Mouse (Mus musculus) embryonic facial prominence, embryonic 14.5 days (tissue): Measurements from ENCODE around the gene Tmem208. TPM values are rescaled to one million over a fixed set of nuclear protein-coding genes. Genes with fewer than 3 reads are reported as not detected.
A peak's percentile ranks its signal among the peaks of the same experiment; 100 is the strongest.

Experiments used
- ATAC-seq: fragments of 200-750 bp; cut with Nextera tagmentation; 2 replicates; pipeline ENCODE4 v1.8.0; 2017; ENCODE audit warnings: low read depth, moderate number of reproducible peaks, moderate TSS enrichment
- DNase-seq: peaks from one replicate; pipeline ENCODE4 v3.0.0-alpha.2; 2015; ENCODE audit warnings: low spot score
- H3K27ac ChIP-seq: fragments of 300-500 bp; sonication (generic); replicated peaks from 2 replicates; pipeline ENCODE4 v1.5.1; 2014; ENCODE audit warnings: low read depth, mild to moderate bottlenecking, low read length, moderate library complexity
- H3K27me3 ChIP-seq: fragments of 300-500 bp; sonication (generic); replicated peaks from 2 replicates; pipeline ENCODE4 v1.6.1; 2014; ENCODE audit warnings: low read length; ENCODE audit not compliant: control insufficient read depth, insufficient read depth
- H3K36me3 ChIP-seq: fragments of 300-500 bp; sonication (generic); 2 replicates; pipeline ENCODE4 v1.6.1; 2014; ENCODE audit warnings: low read length, mixed read lengths; ENCODE audit not compliant: control insufficient read depth, insufficient read depth
- H3K4me1 ChIP-seq: fragments of 300-500 bp; sonication (generic); 2 replicates; pipeline ENCODE4 v1.6.1; 2014; ENCODE audit warnings: antibody characterized with exemption, low read length; ENCODE audit not compliant: control insufficient read depth, insufficient read depth
- H3K4me2 ChIP-seq: fragments of 300-500 bp; sonication (generic); 2 replicates; pipeline ENCODE4 v1.6.1; 2014; ENCODE audit warnings: low read depth, mild to moderate bottlenecking, low read length, moderate library complexity, mixed read lengths
- H3K4me3 ChIP-seq: fragments of 300-500 bp; sonication (generic); 2 replicates; pipeline ENCODE4 v1.5.1; 2014; ENCODE audit warnings: low read depth, mild to moderate bottlenecking, low read length
- H3K9ac ChIP-seq: fragments of 300-500 bp; sonication (generic); 2 replicates; pipeline ENCODE4 v1.6.1; 2014; ENCODE audit warnings: low read depth, mild to moderate bottlenecking, low read length, moderate library complexity, mixed read lengths
- H3K9me3 ChIP-seq: fragments of 300-500 bp; sonication (generic); 2 replicates; pipeline ENCODE4 v1.6.1; 2016; ENCODE audit warnings: low read length; ENCODE audit not compliant: control insufficient read depth
- WGBS: fragments of 180-500 bp; shearing (Covaris S2); extraction: QIAGEN DNeasy Blood & Tissue Kit; methylation state at CpG from one replicate; pipeline ENCODE4 v1.1.7; 2014; 5-methylcytosine and 5-hydroxymethylcytosine counted together
- microRNA counts: library from miRNA; unstranded; fragments of <30 nt; microRNA quantifications from one replicate; lab custom pipeline; 2017
- microRNA-seq: library from miRNA; unstranded; fragments of <30 nt; microRNA quantifications from one replicate; pipeline ENCODE4, GENCODE M21; 2016; ENCODE audit warnings: borderline number of aligned reads
- polyA plus RNA-seq: library from polyadenylated mRNA; unstranded; fragments of >200 nt; fragmentation: Nextera tagmentation; extraction: Ambion mirVana; gene quantifications from 2 replicates; pipeline ENCODE4 v1.2.1, GENCODE M21; 2014

Tmem208 gene
- polyA plus RNA-seq, 1 experiment from 2014 or later = 132 TPM

DNA sequence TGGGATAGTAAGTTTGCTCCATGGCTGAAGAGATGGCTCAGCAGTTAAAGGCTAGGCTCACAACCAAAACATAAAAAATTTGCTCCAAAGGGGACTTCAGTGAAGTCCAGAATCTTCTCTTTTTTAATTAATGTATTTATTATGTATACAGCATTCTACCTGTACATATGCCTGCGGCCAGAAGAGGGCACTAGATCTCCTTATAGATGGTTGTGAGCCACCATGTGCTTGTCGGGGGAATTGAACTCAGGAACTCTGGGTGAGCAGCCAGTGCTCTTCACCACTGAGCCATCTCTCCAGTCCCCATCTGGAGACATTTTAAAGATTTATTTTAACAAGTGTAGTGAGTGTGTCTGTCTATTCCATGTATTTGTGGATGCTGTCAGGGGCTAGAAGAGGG is 41.0 kb downstream of the Tmem208 start:
- peaks cover 21% of the 10 kb centered on the region for H3K36me3 ChIP-seq
- H3K27me3 ChIP-seq = no peaks in the 10 kb centered on the region
- 63% methylated on average over 2 of the region's 2 CpGs for WGBS
- peaks cover 3% of the 10 kb centered on the region; the same call in 1 of the 2 replicates for H3K9me3 ChIP-seq
- DNase-seq = no peak
- H3K4me2 ChIP-seq = no peak overlapping the region
- no peak overlapping the region for H3K9ac ChIP-seq
- no peak overlapping the region for H3K27ac ChIP-seq
- no peak for ATAC-seq
- no peaks in the 10 kb centered on the region for H3K4me1 ChIP-seq
- no peak overlapping the region for H3K4me3 ChIP-seq

- H3K27me3 ChIP-seq = no peaks in the 10 kb centered on the region
- DNase-seq (no peak), ATAC-seq (no peak)
- no peak overlapping the region for H3K4me3 ChIP-seq
- peaks cover 9% of the 10 kb centered on the region; the same call in 1 of the 2 replicates for H3K36me3 ChIP-seq
- no peak overlapping the region for H3K4me2 ChIP-seq
- no peak overlapping the region for H3K27ac ChIP-seq
- 71% methylated on average over 9 of the region's 9 CpGs for WGBS
- H3K9me3 ChIP-seq = no peaks in the 10 kb centered on the region
- no peak overlapping the region for H3K9ac ChIP-seq
- no peaks in the 10 kb centered on the region for H3K4me1 ChIP-seq
Observed at GRCm38 (mm10) chr8:105372473-105372872, 46.3 kb downstream of the Tmem208 start.

DNA sequence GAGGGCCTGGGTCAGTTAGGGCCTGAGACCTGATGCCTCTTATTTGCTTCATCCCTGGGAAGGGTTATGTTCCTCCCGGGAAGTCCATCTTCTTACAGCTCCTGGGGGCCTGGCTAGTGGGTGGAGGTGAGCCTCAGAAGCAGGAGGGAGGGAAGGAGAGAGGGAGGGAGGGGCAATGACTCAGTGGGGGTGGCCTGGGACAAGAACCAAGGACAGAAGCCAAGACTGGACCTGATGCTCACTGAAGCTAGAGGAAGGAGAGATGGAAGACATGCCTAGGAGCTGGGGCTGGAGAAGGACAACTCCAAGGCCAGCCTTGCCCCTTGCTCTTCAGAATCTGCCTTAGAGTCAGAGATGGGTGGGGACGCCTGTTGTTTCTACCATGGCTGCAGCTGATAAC is 46.9 kb downstream of the Tmem208 start, which contains the start of gene Plekhg4:
Gene Plekhg4, plus strand, starts transcription at position 243 of the 400 bp plus-strand sequence.
- ATAC-seq (no peak), DNase-seq (no peak)
- no peaks in the 10 kb centered on the region for H3K4me1 ChIP-seq
- peak within 1 kb of the TSS; percentile 43 for H3K4me2 ChIP-seq
- H3K36me3 ChIP-seq = peaks cover 6% of the 10 kb centered on the region; the same call in 1 of the 2 replicates
- no peak within 1 kb of the TSS for H3K27ac ChIP-seq
- no peak within 1 kb of the TSS for H3K4me3 ChIP-seq
- 56% methylated on average over 2 of the region's 2 CpGs for WGBS
- no peak within 1 kb of the TSS for H3K9ac ChIP-seq
- no peaks in the 10 kb centered on the region for H3K9me3 ChIP-seq
- H3K27me3 ChIP-seq = no peaks in the 10 kb centered on the region

GRCm38 (mm10) chr8:105374513-105374966 is 48.4 kb downstream of the Tmem208 start:
- no peaks in the 10 kb centered on the region for H3K27me3 ChIP-seq
- H3K4me2 ChIP-seq = peak overlapping the region; percentile 43
- H3K4me1 ChIP-seq = peaks cover 7% of the 10 kb centered on the region
- H3K9me3 ChIP-seq = no peaks in the 10 kb centered on the region
- H3K27ac ChIP-seq = no peak overlapping the region
- peak; percentile 33 for DNase-seq
- peak overlapping the region; percentile 20 for H3K9ac ChIP-seq
- H3K4me3 ChIP-seq = peak overlapping the region; percentile 18
- peak; percentile 11; the same call in 1 of the 2 replicates for ATAC-seq
- H3K36me3 ChIP-seq = no peaks in the 10 kb centered on the region
- WGBS = 36% methylated on average over 27 of the region's 33 CpGs

GRCm38 (mm10) chr8:105378673-105379072 is 52.5 kb downstream of the Tmem208 start:
- H3K9me3 ChIP-seq = no peaks in the 10 kb centered on the region
- H3K4me1 ChIP-seq = peaks cover 12% of the 10 kb centered on the region
- DNase-seq (peak; percentile 58), ATAC-seq (peak; percentile 53)
- no peaks in the 10 kb centered on the region for H3K27me3 ChIP-seq
- H3K27ac ChIP-seq = peak overlapping the region; percentile 29; the same call in 1 of the 2 replicates
- H3K9ac ChIP-seq = no peak overlapping the region
- WGBS = 48% methylated on average over 18 of the region's 19 CpGs
- no peak overlapping the region for H3K4me3 ChIP-seq
- no peaks in the 10 kb centered on the region for H3K36me3 ChIP-seq
- no peak overlapping the region for H3K4me2 ChIP-seq

GRCm38 (mm10) chr8:105380308-105380707 is 54.2 kb downstream of the Tmem208 start:
- Histone ChIP-seq H3K27ac (no peak overlapping the region), H3K9ac (no peak overlapping the region; the same call in 1 of the 2 replicates), H3K4me3 (no peak overlapping the region), H3K36me3 (no peaks in the 10 kb centered on the region), H3K27me3 (no peaks in the 10 kb centered on the region), H3K4me2 (no peak overlapping the region), H3K4me1 (peaks cover 12% of the 10 kb centered on the region), H3K9me3 (no peaks in the 10 kb centered on the region)
- 77% methylated on average over 11 of the region's 12 CpGs for WGBS
- no peak for DNase-seq
- no peak for ATAC-seq

DNA sequence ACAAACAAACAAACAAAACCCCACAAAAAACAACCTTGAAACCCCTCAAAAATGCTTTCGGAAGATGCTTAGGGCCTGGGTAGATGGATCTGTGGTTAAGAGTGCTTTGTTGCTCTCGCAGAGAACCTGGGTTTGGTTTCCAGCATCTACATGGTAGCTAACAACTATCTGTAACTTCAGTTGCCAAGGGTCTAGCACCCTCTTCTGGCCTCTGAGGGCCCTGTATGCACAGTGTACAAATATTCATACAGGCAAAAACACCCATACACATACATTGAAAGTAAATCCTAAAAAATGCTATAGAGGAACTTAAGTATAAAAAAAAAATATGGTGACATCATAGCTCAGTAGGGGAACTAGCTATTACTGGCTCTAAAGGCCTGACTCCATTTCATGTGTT is 57.9 kb downstream of the Tmem208 start:
- H3K9ac ChIP-seq = no peak overlapping the region
- H3K27me3 ChIP-seq = no peaks in the 10 kb centered on the region
- H3K4me1 ChIP-seq = peaks cover 8% of the 10 kb centered on the region; the same call in 1 of the 2 replicates
- 94% methylated on average over 2 of the region's 2 CpGs for WGBS
- no peak overlapping the region for H3K4me2 ChIP-seq
- H3K9me3 ChIP-seq = no peaks in the 10 kb centered on the region
- H3K27ac ChIP-seq = no peak overlapping the region
- H3K36me3 ChIP-seq = no peaks in the 10 kb centered on the region
- H3K4me3 ChIP-seq = no peak overlapping the region
- DNase-seq (no peak), ATAC-seq (no peak)

MicroRNAs within 50 kb of the gene (microRNA counts, 519-probe panel; counts per million panel counts)
- microRNA mmu-miR-328 (lab: Ali Mortazavi, UCI) = 1,862 counts per million, percentile 12 among the panel's probes with 10 or more counts

Small RNAs within 50 kb of the gene (microRNA-seq; reads per million reads assigned to microRNA genes)
- gene Gm27320 = not detected
- 182 reads per million, percentile 58 among the genes with 10 or more reads in this experiment for gene Mir328

Other genes with a start within 250 kb of the Tmem208 start
- not detected in 2 replicates for gene Ces3b, start 242.6 kb upstream of the Tmem208 start, polyA plus RNA-seq
- not detected in 2 replicates for gene Ces4a, start 194.6 kb upstream of the Tmem208 start, polyA plus RNA-seq
- 104 and 112 TPM in 2 replicates for gene Cbfb, start 155.7 kb upstream of the Tmem208 start, polyA plus RNA-seq
- gene D230025D16Rik, start 101.2 kb upstream of the Tmem208 start, polyA plus RNA-seq = 25.4 and 27.0 TPM in 2 replicates
- 37.0 and 42.8 TPM in 2 replicates for gene B3gnt9, start 71.2 kb upstream of the Tmem208 start, polyA plus RNA-seq
- gene Tradd, start 61.7 kb upstream of the Tmem208 start, polyA plus RNA-seq = 21.1 and 23.3 TPM in 2 replicates
- gene Fbxl8, start 61.7 kb upstream of the Tmem208 start, polyA plus RNA-seq = 2.9 and 3.2 TPM in 2 replicates
- 0.38 and 0.49 TPM in 2 replicates for gene Hsf4, start 56.6 kb upstream of the Tmem208 start, polyA plus RNA-seq
- 5.3 and 5.4 TPM in 2 replicates for gene Nol3, start 50.2 kb upstream of the Tmem208 start, polyA plus RNA-seq
- 8.1 and 10.6 TPM in 2 replicates for gene 4931428F04Rik, start 36.5 kb upstream of the Tmem208 start, polyA plus RNA-seq
- gene Exoc3l, start 30.3 kb upstream of the Tmem208 start, polyA plus RNA-seq = 7.7 and 8.9 TPM in 2 replicates
- 72.2 and 73.8 TPM in 2 replicates for gene E2f4, start 28.7 kb upstream of the Tmem208 start, polyA plus RNA-seq
- gene Elmo3, start 20.8 kb upstream of the Tmem208 start, polyA plus RNA-seq = 5.1 and 7.4 TPM in 2 replicates
- 1.4 and 2.4 TPM in 2 replicates for gene Lrrc29, start 76 bp upstream of the Tmem208 start, polyA plus RNA-seq
- gene Fhod1, start 21.6 kb downstream of the Tmem208 start, polyA plus RNA-seq = 2.4 and 2.7 TPM in 2 replicates
- 3.0 and 3.3 TPM in 2 replicates for gene Slc9a5, start 22.5 kb downstream of the Tmem208 start, polyA plus RNA-seq
- gene Plekhg4, start 46.9 kb downstream of the Tmem208 start, polyA plus RNA-seq = 0.25 and 0.63 TPM in 2 replicates
- not detected in 2 replicates for gene Kctd19, start 87.1 kb downstream of the Tmem208 start, polyA plus RNA-seq
- gene Lrrc36, start 87.2 kb downstream of the Tmem208 start, polyA plus RNA-seq = 0.46 and 0.58 TPM in 2 replicates
- 186 and 243 TPM in 2 replicates for gene Tppp3, start 145.2 kb downstream of the Tmem208 start, polyA plus RNA-seq
- 30.1 and 38.6 TPM in 2 replicates for gene Zdhhc1, start 170.5 kb downstream of the Tmem208 start, polyA plus RNA-seq
- 1.1 and 2.2 TPM in 2 replicates for gene Hsd11b2, start 192.4 kb downstream of the Tmem208 start, polyA plus RNA-seq
- 92.7 and 102 TPM in 2 replicates for gene Atp6v0d1, start 239.7 kb downstream of the Tmem208 start, polyA plus RNA-seq